Mouse (Mus musculus): ENCODE data around the gene Aifm3.

The Aifm3 gene

GRCm38 (mm10) chr16:17489469-17490111, at the start of gene Aifm3:
TSS of gene Aifm3 (plus strand) at chr16:17489611.
- DNase-seq, result peak; percentile 26 to 46

- DNase-seq, result peak; percentile 98 to 99
Observed at GRCm38 (mm10) chr16:17451541-17452372, 37.7 kb upstream of the Aifm3 start, which contains the start of gene Crkl. TSS of gene Crkl (plus strand) at chr16:17451987.

GRCm38 (mm10) chr16:17452373-17452715, 37.1 kb upstream of the Aifm3 start:
- no peak for DNase-seq

- no peak for DNase-seq
Observed at GRCm38 (mm10) chr16:17456901-17457300, 32.5 kb upstream of the Aifm3 start.

GRCm38 (mm10) chr16:17460254-17460653, 29.2 kb upstream of the Aifm3 start:
- peak in 1 of 2 experiments; percentile 37 for DNase-seq

GRCm38 (mm10) chr16:17461596-17461995, 27.8 kb upstream of the Aifm3 start:
- no peak for DNase-seq

- no peak for DNase-seq
Observed at GRCm38 (mm10) chr16:17463184-17463583, 26.2 kb upstream of the Aifm3 start.

- no peak for DNase-seq
Observed at GRCm38 (mm10) chr16:17466875-17467663, 22.3 kb upstream of the Aifm3 start.

- no peak for DNase-seq
Observed at GRCm38 (mm10) chr16:17472498-17472897, 16.9 kb upstream of the Aifm3 start.

GRCm38 (mm10) chr16:17474091-17474490, 15.3 kb upstream of the Aifm3 start:
- DNase-seq, result peak in 1 of 2 experiments; percentile 39

GRCm38 (mm10) chr16:17474761-17475160, 14.7 kb upstream of the Aifm3 start:
- DNase-seq, result no peak

- no peak for DNase-seq
Observed at GRCm38 (mm10) chr16:17475326-17475725, 14.1 kb upstream of the Aifm3 start.

- no peak for DNase-seq
Observed at GRCm38 (mm10) chr16:17478331-17478943, 11.0 kb upstream of the Aifm3 start.

GRCm38 (mm10) chr16:17481465-17481864, 7.9 kb upstream of the Aifm3 start:
- DNase-seq, result no peak

- peak in 1 of 2 experiments; percentile 41 for DNase-seq
Observed at GRCm38 (mm10) chr16:17486505-17486904, 2.9 kb upstream of the Aifm3 start.

GRCm38 (mm10) chr16:17488478-17489468, 638 bp upstream of the Aifm3 start:
- peak in 1 of 2 experiments; percentile 26 for DNase-seq

- no peak for DNase-seq
Observed at GRCm38 (mm10) chr16:17491154-17491553, 1.7 kb downstream of the Aifm3 start.

GRCm38 (mm10) chr16:17491896-17492561, 2.6 kb downstream of the Aifm3 start:
- no peak for DNase-seq

- DNase-seq, result peak; percentile 47 to 70
Observed at GRCm38 (mm10) chr16:17496499-17497305, 7.3 kb downstream of the Aifm3 start.

- DNase-seq, result no peak
Observed at GRCm38 (mm10) chr16:17499249-17499883, 10.0 kb downstream of the Aifm3 start.
